Mouse (Mus musculus) thymus, adult 18-20 months (tissue): ENCODE measurements around the gene Pif1.

ENCODE experiments used
- DNase-seq, 2 experiments: peaks; one replicate each; pipeline ENCODE4 v3.0.0; 2022; ENCODE audit warnings: mixed read lengths in 2 of 2

Pif1 gene

GRCm38 (mm10) chr9:65600951-65601350, 14.0 kb downstream of the Pif1 start:
- no peak for DNase-seq

GRCm38 (mm10) chr9:65603401-65604102, 16.6 kb downstream of the Pif1 start:
- no peak for DNase-seq

GRCm38 (mm10) chr9:65605471-65606136, 18.6 kb downstream of the Pif1 start:
- DNase-seq: peak in 1 of 2 experiments; percentile 45

GRCm38 (mm10) chr9:65606321-65607109, 19.6 kb downstream of the Pif1 start:
- DNase-seq: no peak

- no peak for DNase-seq
Observed at GRCm38 (mm10) chr9:65607120-65607519, 20.2 kb downstream of the Pif1 start.

GRCm38 (mm10) chr9:65611969-65612486, 25.1 kb downstream of the Pif1 start:
- no peak for DNase-seq

- DNase-seq: no peak
Observed at GRCm38 (mm10) chr9:65613098-65613497, 26.1 kb downstream of the Pif1 start.

GRCm38 (mm10) chr9:65619311-65619710, 32.4 kb downstream of the Pif1 start:
- no peak for DNase-seq

GRCm38 (mm10) chr9:65621196-65621595, 34.2 kb downstream of the Pif1 start:
- DNase-seq: no peak

- no peak for DNase-seq
Observed at GRCm38 (mm10) chr9:65621666-65622065, 34.7 kb downstream of the Pif1 start.

- no peak for DNase-seq
Observed at GRCm38 (mm10) chr9:65622826-65623225, 35.9 kb downstream of the Pif1 start.

GRCm38 (mm10) chr9:65624266-65624665, 37.3 kb downstream of the Pif1 start:
- no peak for DNase-seq

- peak in 1 of 2 experiments; percentile 37 for DNase-seq
Observed at GRCm38 (mm10) chr9:65629025-65629766, 42.2 kb downstream of the Pif1 start, which contains the start of gene Rbpms2. Gene Rbpms2 (plus strand): TSS chr9:65629648.

- peak; percentile 34 to 42 for DNase-seq
Observed at GRCm38 (mm10) chr9:65629767-65630630, 43.0 kb downstream of the Pif1 start.

- DNase-seq: peak; percentile 8 to 19
Observed at GRCm38 (mm10) chr9:65630631-65631353, 43.8 kb downstream of the Pif1 start.

GRCm38 (mm10) chr9:65631354-65632021, 44.5 kb downstream of the Pif1 start:
- DNase-seq: no peak

GRCm38 (mm10) chr9:65635766-65636165, 48.8 kb downstream of the Pif1 start:
- DNase-seq: no peak

GRCm38 (mm10) chr9:65636926-65637325, 50.0 kb downstream of the Pif1 start:
- no peak for DNase-seq

GRCm38 (mm10) chr9:65639065-65639464, 52.1 kb downstream of the Pif1 start:
- no peak for DNase-seq

GRCm38 (mm10) chr9:65640838-65641410, 54.0 kb downstream of the Pif1 start:
- DNase-seq: no peak
